Mouse (Mus musculus): ENCODE measurements around the gene Cntnap5c. TPM values are rescaled to one million over a fixed set of nuclear protein-coding genes. Genes with fewer than 3 reads are reported as not detected.

Cntnap5c gene
- polyA plus RNA-seq, 1 experiment from 2014 or later, result not detected

GRCm38 (mm10) chr17:57996461-57996860, 227.1 kb downstream of the Cntnap5c start:
- Histone ChIP-seq H3K9me3 (replicated peaks; ENCODE audit: control insufficient read depth, low read length) (no peaks in the 10 kb centered on the region), H3K4me3 (replicated peaks; ENCODE audit: low read length) (no peak overlapping the region), H3K36me3 (ENCODE audit: control insufficient read depth, insufficient read depth, low read length) (no peaks in the 10 kb centered on the region), H3K27me3 (ENCODE audit: control insufficient read depth, insufficient read depth, low read length) (no peaks in the 10 kb centered on the region), H3K4me2 (ENCODE audit: low read depth, low read length) (no peak overlapping the region), H3K9ac (ENCODE audit: low read length) (no peak overlapping the region), H3K4me1 (ENCODE audit: control insufficient read depth, insufficient read depth, low read length) (no peaks in the 10 kb centered on the region), H3K27ac (ENCODE audit: low read length) (no peak overlapping the region)
- WGBS, result 61% methylated on average over 1 of the region's 1 CpGs
- no peak for ATAC-seq (ENCODE audit: insufficient read depth, low FRiP score)

GRCm38 (mm10) chr17:57999080-57999479, 229.7 kb downstream of the Cntnap5c start:
- H3K4me3 ChIP-seq (replicated peaks; ENCODE audit: low read length), result no peak overlapping the region
- no peak overlapping the region for H3K9ac ChIP-seq (ENCODE audit: low read length)
- H3K27me3 ChIP-seq (ENCODE audit: control insufficient read depth, insufficient read depth, low read length), result no peaks in the 10 kb centered on the region
- H3K4me1 ChIP-seq (ENCODE audit: control insufficient read depth, insufficient read depth, low read length), result no peaks in the 10 kb centered on the region
- ATAC-seq (ENCODE audit: insufficient read depth, low FRiP score), result no peak
- no peaks in the 10 kb centered on the region for H3K9me3 ChIP-seq (replicated peaks; ENCODE audit: control insufficient read depth, low read length)
- no peak overlapping the region for H3K4me2 ChIP-seq (ENCODE audit: low read depth, low read length)
- 65% methylated on average over 2 of the region's 2 CpGs for WGBS
- H3K36me3 ChIP-seq (ENCODE audit: control insufficient read depth, insufficient read depth, low read length), result no peaks in the 10 kb centered on the region
- H3K27ac ChIP-seq (ENCODE audit: low read length), result no peak overlapping the region

- 83% methylated on average over 5 of the region's 5 CpGs for WGBS
- ATAC-seq (ENCODE audit: insufficient read depth, low FRiP score), result no peak
Measured at GRCm38 (mm10) chr17:58002845-58003244, 233.5 kb downstream of the Cntnap5c start.

GRCm38 (mm10) chr17:58003322-58003721, 234.0 kb downstream of the Cntnap5c start:
- Histone ChIP-seq H3K4me3 (replicated peaks; ENCODE audit: low read length) (no peak overlapping the region), H3K4me2 (ENCODE audit: low read depth, low read length) (no peak overlapping the region), H3K4me1 (ENCODE audit: control insufficient read depth, insufficient read depth, low read length) (no peaks in the 10 kb centered on the region), H3K36me3 (ENCODE audit: control insufficient read depth, insufficient read depth, low read length) (no peaks in the 10 kb centered on the region), H3K9ac (ENCODE audit: low read length) (no peak overlapping the region), H3K27ac (ENCODE audit: low read length) (no peak overlapping the region), H3K9me3 (replicated peaks; ENCODE audit: control insufficient read depth, low read length) (no peaks in the 10 kb centered on the region), H3K27me3 (ENCODE audit: control insufficient read depth, insufficient read depth, low read length) (no peaks in the 10 kb centered on the region)
- ATAC-seq (ENCODE audit: insufficient read depth, low FRiP score), result no peak
- WGBS, result 54% methylated on average over 1 of the region's 1 CpGs

More at GRCm38 (mm10) chr17:58002845-58003244, 233.5 kb downstream of the Cntnap5c start:
- Histone ChIP-seq H3K27me3 (ENCODE audit: control insufficient read depth, insufficient read depth, low read length) (no peaks in the 10 kb centered on the region), H3K4me1 (ENCODE audit: control insufficient read depth, insufficient read depth, low read length) (no peaks in the 10 kb centered on the region), H3K36me3 (ENCODE audit: control insufficient read depth, insufficient read depth, low read length) (no peaks in the 10 kb centered on the region), H3K4me2 (ENCODE audit: low read depth, low read length) (no peak overlapping the region), H3K27ac (ENCODE audit: low read length) (no peak overlapping the region), H3K9me3 (replicated peaks; ENCODE audit: control insufficient read depth, low read length) (no peaks in the 10 kb centered on the region), H3K4me3 (replicated peaks; ENCODE audit: low read length) (no peak overlapping the region), H3K9ac (ENCODE audit: low read length) (no peak overlapping the region)

- H3K36me3 ChIP-seq (ENCODE audit: control insufficient read depth, insufficient read depth, low read length), result no peaks in the 10 kb centered on the region
- WGBS, result 65% methylated on average over 2 of the region's 2 CpGs
- no peaks in the 10 kb centered on the region for H3K4me1 ChIP-seq (ENCODE audit: control insufficient read depth, insufficient read depth, low read length)
- H3K9ac ChIP-seq (ENCODE audit: low read length), result no peak overlapping the region
- no peaks in the 10 kb centered on the region for H3K27me3 ChIP-seq (ENCODE audit: control insufficient read depth, insufficient read depth, low read length)
- no peaks in the 10 kb centered on the region for H3K9me3 ChIP-seq (replicated peaks; ENCODE audit: control insufficient read depth, low read length)
- ATAC-seq (ENCODE audit: insufficient read depth, low FRiP score), result peak; percentile 33; the same call in 1 of the 2 replicates
- H3K27ac ChIP-seq (ENCODE audit: low read length), result no peak overlapping the region
- no peak overlapping the region for H3K4me2 ChIP-seq (ENCODE audit: low read depth, low read length)
- no peak overlapping the region for H3K4me3 ChIP-seq (replicated peaks; ENCODE audit: low read length)
Measured at GRCm38 (mm10) chr17:58004491-58004890, 235.1 kb downstream of the Cntnap5c start.

- Histone ChIP-seq H3K4me3 (replicated peaks; ENCODE audit: low read length) (no peak overlapping the region), H3K27ac (ENCODE audit: low read length) (no peak overlapping the region), H3K4me2 (ENCODE audit: low read depth, low read length) (no peak overlapping the region), H3K9me3 (replicated peaks; ENCODE audit: control insufficient read depth, low read length) (no peaks in the 10 kb centered on the region), H3K27me3 (ENCODE audit: control insufficient read depth, insufficient read depth, low read length) (no peaks in the 10 kb centered on the region), H3K36me3 (ENCODE audit: control insufficient read depth, insufficient read depth, low read length) (no peaks in the 10 kb centered on the region), H3K4me1 (ENCODE audit: control insufficient read depth, insufficient read depth, low read length) (no peaks in the 10 kb centered on the region), H3K9ac (ENCODE audit: low read length) (no peak overlapping the region)
- peak; percentile 92 for ATAC-seq (ENCODE audit: insufficient read depth, low FRiP score)
- 40% methylated on average over 2 of the region's 2 CpGs for WGBS
Measured at GRCm38 (mm10) chr17:58041178-58041577, 271.8 kb downstream of the Cntnap5c start.

- Histone ChIP-seq H3K27ac (ENCODE audit: low read length) (no peak overlapping the region), H3K9ac (ENCODE audit: low read length) (no peak overlapping the region), H3K4me2 (ENCODE audit: low read depth, low read length) (no peak overlapping the region), H3K4me1 (ENCODE audit: control insufficient read depth, insufficient read depth, low read length) (no peaks in the 10 kb centered on the region), H3K36me3 (ENCODE audit: control insufficient read depth, insufficient read depth, low read length) (no peaks in the 10 kb centered on the region), H3K4me3 (replicated peaks; ENCODE audit: low read length) (no peak overlapping the region), H3K27me3 (ENCODE audit: control insufficient read depth, insufficient read depth, low read length) (no peaks in the 10 kb centered on the region), H3K9me3 (replicated peaks; ENCODE audit: control insufficient read depth, low read length) (no peaks in the 10 kb centered on the region)
- no peak for ATAC-seq (ENCODE audit: insufficient read depth, low FRiP score)
Measured at GRCm38 (mm10) chr17:58045149-58045548, 275.8 kb downstream of the Cntnap5c start.

- H3K4me1 ChIP-seq (ENCODE audit: control insufficient read depth, insufficient read depth, low read length), result no peaks in the 10 kb centered on the region
- H3K9me3 ChIP-seq (replicated peaks; ENCODE audit: control insufficient read depth, low read length), result no peaks in the 10 kb centered on the region
- no peak overlapping the region for H3K4me3 ChIP-seq (replicated peaks; ENCODE audit: low read length)
- H3K27ac ChIP-seq (ENCODE audit: low read length), result no peak overlapping the region
- no peak overlapping the region for H3K4me2 ChIP-seq (ENCODE audit: low read depth, low read length)
- no peaks in the 10 kb centered on the region for H3K36me3 ChIP-seq (ENCODE audit: control insufficient read depth, insufficient read depth, low read length)
- H3K27me3 ChIP-seq (ENCODE audit: control insufficient read depth, insufficient read depth, low read length), result no peaks in the 10 kb centered on the region
- H3K9ac ChIP-seq (ENCODE audit: low read length), result no peak overlapping the region
- 84% methylated on average over 7 of the region's 7 CpGs for WGBS
- no peak for ATAC-seq (ENCODE audit: insufficient read depth, low FRiP score)
Measured at GRCm38 (mm10) chr17:58069912-58070311, 300.5 kb downstream of the Cntnap5c start.

GRCm38 (mm10) chr17:58082676-58083075, 313.3 kb downstream of the Cntnap5c start:
- Histone ChIP-seq H3K4me1 (ENCODE audit: control insufficient read depth, insufficient read depth, low read length) (no peaks in the 10 kb centered on the region), H3K4me3 (replicated peaks; ENCODE audit: low read length) (no peak overlapping the region), H3K4me2 (ENCODE audit: low read depth, low read length) (no peak overlapping the region), H3K9ac (ENCODE audit: low read length) (no peak overlapping the region), H3K9me3 (replicated peaks; ENCODE audit: control insufficient read depth, low read length) (no peaks in the 10 kb centered on the region), H3K27me3 (ENCODE audit: control insufficient read depth, insufficient read depth, low read length) (no peaks in the 10 kb centered on the region), H3K36me3 (ENCODE audit: control insufficient read depth, insufficient read depth, low read length) (no peaks in the 10 kb centered on the region), H3K27ac (ENCODE audit: low read length) (no peak overlapping the region)
- WGBS, result 88% methylated on average over 1 of the region's 1 CpGs
- ATAC-seq (ENCODE audit: insufficient read depth, low FRiP score), result no peak

GRCm38 (mm10) chr17:58104505-58104904, 335.1 kb downstream of the Cntnap5c start:
- Histone ChIP-seq H3K4me3 (replicated peaks; ENCODE audit: low read length) (no peak overlapping the region), H3K27ac (ENCODE audit: low read length) (no peak overlapping the region), H3K27me3 (ENCODE audit: control insufficient read depth, insufficient read depth, low read length) (no peaks in the 10 kb centered on the region), H3K9ac (ENCODE audit: low read length) (no peak overlapping the region), H3K9me3 (replicated peaks; ENCODE audit: control insufficient read depth, low read length) (no peaks in the 10 kb centered on the region), H3K4me1 (ENCODE audit: control insufficient read depth, insufficient read depth, low read length) (no peaks in the 10 kb centered on the region), H3K36me3 (ENCODE audit: control insufficient read depth, insufficient read depth, low read length) (no peaks in the 10 kb centered on the region), H3K4me2 (ENCODE audit: low read depth, low read length) (no peak overlapping the region)
- no peak for ATAC-seq (ENCODE audit: insufficient read depth, low FRiP score)
- WGBS, result 76% methylated on average over 2 of the region's 2 CpGs

All from stomach, embryonic 16.5 days (tissue).